Mouse (Mus musculus) spleen, adult 2 months (tissue): ENCODE measurements around the gene Chchd1.

Source experiments
- CTCF ChIP-seq: fragments of 200-500 bp; IDR thresholded peaks from 2 replicates; pipeline ENCODE4 v1.5.1; 2011; ENCODE audit warnings: mild to moderate bottlenecking, inconsistent platforms; ENCODE audit not compliant: insufficient read depth, insufficient read length, insufficient replicate concordance; ENCODE audit errors: extremely low read depth
- POLR2A ChIP-seq: fragments of 200-500 bp; IDR thresholded peaks from 2 replicates; pipeline ENCODE4 v1.6.1; 2011; ENCODE audit warnings: low read depth, low read length, inconsistent platforms

GRCm38 (mm10) chr14:20708239-20708638 lies 5.4 kb downstream of the Chchd1 start:
- TF ChIP-seq POLR2A (no peak), CTCF (no peak)
